Mouse (Mus musculus): ENCODE data around the gene Olfr384.
"Not testable (repeated sequence)": the region's sequence is repeated elsewhere in the genome, so short reads cannot be mapped to it uniquely, and the experiment has no call there.

Gene Olfr384

GRCm38 (mm10) chr11:73598294-73598693 is at the start of gene Olfr384:
Gene Olfr384 (plus strand): TSS chr11:73598594.
- in situ Hi-C loops (cut with MboI; ENCODE audit: low pct_unique_long_range_greater_than_20kb in 1 of 2, low sequenced_read_pairs in 2 of 2, unreplicated experiment in 1 of 2): no loop called here

DNA sequence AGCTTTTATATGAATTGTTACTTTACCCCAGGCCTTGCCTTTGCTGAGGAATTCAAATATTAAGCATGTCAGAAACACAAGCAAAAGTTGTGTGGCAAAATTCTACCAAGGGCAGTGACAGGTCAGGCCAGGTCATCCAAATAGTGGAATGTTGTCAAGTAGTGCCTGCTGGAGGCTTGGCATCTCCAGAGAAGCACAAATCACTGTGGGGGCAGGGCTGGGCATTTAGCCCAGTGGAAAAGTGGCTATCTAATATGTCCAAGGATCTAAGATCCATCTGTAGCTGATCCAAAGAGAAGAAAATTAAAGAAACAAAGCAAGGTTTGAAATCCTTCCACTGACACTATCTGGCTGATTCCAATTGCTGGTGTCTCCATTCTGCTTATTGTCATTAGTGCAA is 18.5 kb upstream of the Olfr384 start:
- in situ Hi-C loops (cut with MboI; ENCODE audit: low pct_unique_long_range_greater_than_20kb in 1 of 2, low sequenced_read_pairs in 2 of 2, unreplicated experiment in 1 of 2): no loop called here

DNA sequence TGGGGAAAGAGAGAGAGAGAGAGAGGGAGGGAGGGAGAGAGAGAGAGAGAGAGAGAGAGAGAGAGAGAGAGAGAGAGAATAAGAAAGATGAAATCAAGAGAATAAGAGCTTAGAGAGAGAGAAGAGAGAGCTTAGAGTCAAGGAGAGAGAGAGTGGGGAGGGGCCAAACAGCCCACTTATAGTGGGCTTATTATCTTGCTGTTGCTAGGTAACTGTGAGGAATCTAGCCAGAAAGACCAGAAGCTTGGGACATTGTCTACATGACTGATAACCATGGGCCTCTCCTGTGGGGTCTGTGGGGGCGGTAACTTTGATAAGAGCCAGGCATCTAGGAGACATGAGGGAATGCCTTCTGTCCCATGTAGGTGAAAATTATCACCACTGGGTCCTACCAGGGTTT is 15.2 kb upstream of the Olfr384 start:
- in situ Hi-C loops (cut with MboI; ENCODE audit: low pct_unique_long_range_greater_than_20kb in 1 of 2, low sequenced_read_pairs in 2 of 2, unreplicated experiment in 1 of 2): not testable (repeated sequence)

- in situ Hi-C loops (cut with MboI; ENCODE audit: low pct_unique_long_range_greater_than_20kb in 1 of 2, low sequenced_read_pairs in 2 of 2, unreplicated experiment in 1 of 2): no loop called here
Observed at GRCm38 (mm10) chr11:73592908-73593307, 5.5 kb upstream of the Olfr384 start, which contains the start of gene Olfr385. Gene Olfr385 (minus strand): TSS chr11:73593008.
